Mouse (Mus musculus) lung, embryonic 15.5 days (tissue): ENCODE results near the gene Herc3. TPM values are rescaled to one million over a fixed set of nuclear protein-coding genes. Genes with fewer than 3 reads are reported as not detected.

Experiments used
- ATAC-seq: fragments of 200-750 bp; cut with Nextera tagmentation; 2 replicates; pipeline ENCODE4 v1.8.0; 2017; ENCODE audit warnings: moderate number of reproducible peaks, borderline replicate concordance; ENCODE audit not compliant: low FRiP score, low TSS enrichment; ENCODE audit errors: extremely low read depth
- H3K27ac ChIP-seq: fragments of 300-500 bp; sonication (generic); 2 replicates; pipeline ENCODE4 v1.5.1; 2015; ENCODE audit warnings: moderate library complexity, mild to moderate bottlenecking, inconsistent platforms
- H3K27me3 ChIP-seq: fragments of 300-500 bp; sonication (generic); 2 replicates; pipeline ENCODE4 v1.6.1; 2015; ENCODE audit warnings: inconsistent platforms
- H3K36me3 ChIP-seq: fragments of 300-500 bp; sonication (generic); 2 replicates; pipeline ENCODE4 v1.6.1; 2015; ENCODE audit warnings: inconsistent platforms
- H3K4me1 ChIP-seq: fragments of 300-500 bp; sonication (generic); 2 replicates; pipeline ENCODE4 v1.6.1; 2015; ENCODE audit warnings: inconsistent platforms
- H3K4me2 ChIP-seq: fragments of 300-500 bp; sonication (generic); 2 replicates; pipeline ENCODE4 v1.6.1; 2015; ENCODE audit warnings: inconsistent platforms, mild to moderate bottlenecking, moderate library complexity
- H3K4me3 ChIP-seq: fragments of 300-500 bp; sonication (generic); 2 replicates; pipeline ENCODE4 v1.5.1; 2015; ENCODE audit warnings: mild to moderate bottlenecking, inconsistent platforms
- H3K9ac ChIP-seq: fragments of 300-500 bp; sonication (generic); 2 replicates; pipeline ENCODE4 v1.6.1; 2015; ENCODE audit warnings: inconsistent platforms
- H3K9me3 ChIP-seq: fragments of 300-500 bp; sonication (generic); 2 replicates; pipeline ENCODE4 v1.6.1; 2016; ENCODE audit warnings: inconsistent platforms
- WGBS: fragments of 180-500 bp; shearing (Covaris S2); methylation state at CpG from one replicate; pipeline ENCODE4 v1.1.7; 2015; 5-methylcytosine and 5-hydroxymethylcytosine counted together
- polyA plus RNA-seq: library from polyadenylated mRNA; unstranded; fragments of >200 nt; fragmentation: Nextera tagmentation; extraction: Ambion mirVana; gene quantifications from 2 replicates; pipeline ENCODE4 v1.2.1, GENCODE M21; 2015

Gene Herc3
- polyA plus RNA-seq, 1 experiment from 2014 or later = 9.9 TPM

DNA sequence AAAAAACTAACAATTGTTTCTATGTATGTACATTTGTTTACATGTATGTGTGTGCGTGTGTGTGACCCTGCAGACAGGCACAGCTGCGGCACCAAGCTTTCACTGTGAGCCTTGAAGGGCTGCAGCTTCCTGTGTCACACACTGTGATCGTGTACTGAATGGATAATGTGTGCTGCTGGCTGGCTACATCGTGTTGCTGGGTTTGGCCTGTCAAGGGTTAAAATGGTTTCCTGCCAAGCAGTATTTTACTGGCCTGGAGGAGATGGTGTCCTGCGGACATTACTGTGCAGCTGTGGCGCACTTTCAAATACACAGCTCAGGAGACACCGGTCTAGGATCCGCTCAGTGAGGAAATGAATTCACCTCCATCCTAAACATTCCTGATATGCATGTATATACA lies 71.9 kb downstream of the Herc3 start:
- peak; percentile 90; the same call in 1 of the 2 replicates for ATAC-seq
- H3K4me2 ChIP-seq = 0 out of 2 replicates have a peak overlapping the region, but pooled peaks have one; percentile 18
- H3K36me3 ChIP-seq = 0 out of 2 replicates have a peak, but pooled peaks cover 10% of the 10 kb centered on the region
- no peaks in the 10 kb centered on the region for H3K9me3 ChIP-seq
- no peaks in the 10 kb centered on the region for H3K4me1 ChIP-seq
- WGBS = 17% methylated on average over 8 of the region's 8 CpGs
- no peak overlapping the region for H3K9ac ChIP-seq
- H3K27me3 ChIP-seq = no peaks in the 10 kb centered on the region
- H3K4me3 ChIP-seq = no peak overlapping the region
- H3K27ac ChIP-seq = no peak overlapping the region

GRCm38 (mm10) chr6:58904551-58904950 lies 73.3 kb downstream of the Herc3 start:
- no peaks in the 10 kb centered on the region for H3K9me3 ChIP-seq
- WGBS = 69% methylated on average over 3 of the region's 3 CpGs
- no peak overlapping the region for H3K9ac ChIP-seq
- no peaks in the 10 kb centered on the region for H3K27me3 ChIP-seq
- H3K36me3 ChIP-seq = 0 out of 2 replicates have a peak, but pooled peaks cover 10% of the 10 kb centered on the region
- H3K27ac ChIP-seq = no peak overlapping the region
- no peak for ATAC-seq
- no peaks in the 10 kb centered on the region for H3K4me1 ChIP-seq
- no peak overlapping the region for H3K4me2 ChIP-seq
- no peak overlapping the region for H3K4me3 ChIP-seq

DNA sequence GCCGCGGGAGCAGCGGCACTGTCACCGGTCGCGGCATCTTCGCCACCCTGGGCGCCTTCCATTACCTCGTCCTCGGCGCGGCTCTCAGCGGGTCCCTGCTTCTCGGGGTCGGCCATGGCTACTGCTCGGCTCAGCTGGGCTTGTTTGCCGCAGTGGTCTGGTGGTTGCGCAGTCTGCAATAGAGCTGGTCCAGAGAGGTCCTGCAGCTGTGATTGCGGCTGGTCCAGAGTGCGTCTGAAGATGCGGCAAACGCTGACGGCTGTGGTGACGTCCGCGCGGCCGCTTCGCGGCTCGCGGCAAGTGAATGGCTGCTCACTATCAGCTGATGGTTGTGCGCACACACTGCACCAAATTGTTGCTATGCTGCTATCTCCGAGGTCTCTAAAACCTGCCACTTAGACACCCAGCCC lies 75.6 kb downstream of the Herc3 start, which contains the start of gene Nap1l5:
TSS of gene Nap1l5 (minus strand) at position 225 of the 410 bp plus-strand sequence.
- Histone ChIP-seq H3K9ac (peak within 1 kb of the TSS; percentile 16), H3K27me3 (no peaks in the 10 kb centered on the region), H3K27ac (no peak within 1 kb of the TSS), H3K4me2 (peak within 1 kb of the TSS; percentile 83), H3K36me3 (0 out of 2 replicates have a peak, but pooled peaks cover 10% of the 10 kb centered on the region), H3K4me1 (no peaks in the 10 kb centered on the region), H3K9me3 (no peaks in the 10 kb centered on the region), H3K4me3 (peak within 1 kb of the TSS; percentile 42)
- ATAC-seq = peak; percentile 67
- 41% methylated on average over 34 of the region's 34 CpGs for WGBS

- H3K4me2 ChIP-seq = peak overlapping the region; percentile 83
- no peak overlapping the region for H3K4me3 ChIP-seq
- no peak overlapping the region for H3K27ac ChIP-seq
- H3K27me3 ChIP-seq = no peaks in the 10 kb centered on the region
- H3K36me3 ChIP-seq = 0 out of 2 replicates have a peak, but pooled peaks cover 10% of the 10 kb centered on the region
- no peaks in the 10 kb centered on the region for H3K4me1 ChIP-seq
- ATAC-seq = no peak
- no peaks in the 10 kb centered on the region for H3K9me3 ChIP-seq
- H3K9ac ChIP-seq = no peak overlapping the region
- 74% methylated on average over 8 of the region's 8 CpGs for WGBS
These were observed 76.1 kb downstream of the Herc3 start for GRCm38 (mm10) chr6:58907336-58907735.

GRCm38 (mm10) chr6:58907791-58908190 lies 76.5 kb downstream of the Herc3 start:
- no peaks in the 10 kb centered on the region for H3K9me3 ChIP-seq
- H3K4me1 ChIP-seq = no peaks in the 10 kb centered on the region
- no peak overlapping the region for H3K4me2 ChIP-seq
- no peak overlapping the region for H3K9ac ChIP-seq
- no peak overlapping the region for H3K27ac ChIP-seq
- no peak for ATAC-seq
- 68% methylated on average over 2 of the region's 2 CpGs for WGBS
- H3K4me3 ChIP-seq = no peak overlapping the region
- no peaks in the 10 kb centered on the region for H3K27me3 ChIP-seq
- H3K36me3 ChIP-seq = 0 out of 2 replicates have a peak, but pooled peaks cover 10% of the 10 kb centered on the region

- Histone ChIP-seq H3K9me3 (no peaks in the 10 kb centered on the region), H3K27ac (no peak overlapping the region), H3K4me3 (no peak overlapping the region), H3K9ac (no peak overlapping the region), H3K27me3 (no peaks in the 10 kb centered on the region), H3K4me1 (no peaks in the 10 kb centered on the region), H3K36me3 (no peaks in the 10 kb centered on the region), H3K4me2 (no peak overlapping the region)
- WGBS = 63% methylated on average over 5 of the region's 5 CpGs
- ATAC-seq = no peak
These were observed 81.6 kb downstream of the Herc3 start for GRCm38 (mm10) chr6:58912842-58913241.

- H3K36me3 ChIP-seq = no peaks in the 10 kb centered on the region
- H3K9me3 ChIP-seq = no peaks in the 10 kb centered on the region
- 40% methylated on average over 3 of the region's 3 CpGs for WGBS
- no peak overlapping the region for H3K4me2 ChIP-seq
- ATAC-seq = peak; percentile 85
- no peaks in the 10 kb centered on the region for H3K4me1 ChIP-seq
- H3K27ac ChIP-seq = peak overlapping the region; percentile 44; the same call in 1 of the 2 replicates
- H3K27me3 ChIP-seq = no peaks in the 10 kb centered on the region
- H3K9ac ChIP-seq = no peak overlapping the region
- no peak overlapping the region for H3K4me3 ChIP-seq
These were observed 82.3 kb downstream of the Herc3 start for GRCm38 (mm10) chr6:58913551-58913950.

- ATAC-seq = no peak
These were observed 82.7 kb downstream of the Herc3 start for GRCm38 (mm10) chr6:58913971-58914370.

GRCm38 (mm10) chr6:58916498-58916897 lies 85.2 kb downstream of the Herc3 start:
- Histone ChIP-seq H3K4me3 (no peak overlapping the region), H3K4me1 (no peaks in the 10 kb centered on the region), H3K27me3 (no peaks in the 10 kb centered on the region), H3K4me2 (no peak overlapping the region), H3K9me3 (no peaks in the 10 kb centered on the region), H3K36me3 (no peaks in the 10 kb centered on the region), H3K9ac (no peak overlapping the region), H3K27ac (no peak overlapping the region)
- WGBS = 72% methylated on average over 5 of the region's 5 CpGs
- no peak for ATAC-seq

More at GRCm38 (mm10) chr6:58913971-58914370, 82.7 kb downstream of the Herc3 start:
- Histone ChIP-seq H3K4me1 (no peaks in the 10 kb centered on the region), H3K27me3 (no peaks in the 10 kb centered on the region), H3K9me3 (no peaks in the 10 kb centered on the region), H3K4me2 (no peak overlapping the region), H3K27ac (peak overlapping the region; percentile 44; the same call in 1 of the 2 replicates), H3K4me3 (no peak overlapping the region), H3K9ac (no peak overlapping the region), H3K36me3 (no peaks in the 10 kb centered on the region)
- WGBS = 44% methylated on average over 5 of the region's 5 CpGs

DNA sequence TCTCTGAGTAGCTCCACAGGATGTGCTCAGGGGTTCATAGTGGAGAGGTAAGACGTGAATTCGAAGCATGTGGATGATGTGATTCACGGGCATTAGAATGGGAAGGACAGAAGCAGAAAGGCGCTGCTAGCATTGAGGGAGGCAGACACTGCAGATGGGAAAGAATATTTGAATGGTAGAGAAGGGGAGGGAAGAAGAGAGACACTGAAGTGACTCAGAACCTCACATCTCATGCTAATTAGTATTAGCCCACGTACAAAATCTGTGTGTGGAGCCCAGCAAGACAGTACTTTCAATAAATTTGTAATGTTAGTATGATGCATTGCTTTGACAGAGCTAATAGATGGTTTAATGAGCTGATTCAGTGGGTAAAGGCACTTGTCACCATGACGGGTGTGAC lies 89.5 kb downstream of the Herc3 start:
- 75% methylated on average over 6 of the region's 6 CpGs for whole genome bisulfite sequencing
- H3K27me3 ChIP-seq = no peaks in the 10 kb centered on the region
- H3K4me2 ChIP-seq = no peak overlapping the region
- H3K36me3 ChIP-seq = no peaks in the 10 kb centered on the region
- ATAC-seq = no peak
- H3K9me3 ChIP-seq = no peaks in the 10 kb centered on the region
- H3K9ac ChIP-seq = no peak overlapping the region
- H3K27ac ChIP-seq = no peak overlapping the region
- H3K4me1 ChIP-seq = no peaks in the 10 kb centered on the region
- no peak overlapping the region for H3K4me3 ChIP-seq

DNA sequence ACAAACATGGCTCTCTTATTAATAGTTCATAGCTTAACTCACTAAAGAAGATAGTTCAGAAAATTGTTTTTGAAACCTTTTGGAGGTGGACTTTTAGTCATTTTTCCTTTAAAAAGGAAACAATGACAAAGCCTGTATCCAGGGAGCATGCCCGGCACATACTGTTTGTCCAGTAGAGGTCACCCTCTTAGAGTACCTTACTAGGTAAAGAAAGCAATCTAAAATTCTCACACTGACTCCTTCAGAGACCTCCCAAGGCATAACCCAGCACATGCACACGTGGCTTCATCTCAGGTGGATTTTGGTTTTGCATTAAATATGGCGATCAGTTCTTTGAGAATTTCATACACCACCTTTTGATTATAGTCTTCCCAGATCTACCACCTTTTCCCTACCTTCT lies 90.4 kb downstream of the Herc3 start:
- no peak for ATAC-seq
- Histone ChIP-seq H3K4me2 (no peak overlapping the region), H3K9me3 (no peaks in the 10 kb centered on the region), H3K36me3 (no peaks in the 10 kb centered on the region), H3K27ac (no peak overlapping the region), H3K4me1 (no peaks in the 10 kb centered on the region), H3K27me3 (no peaks in the 10 kb centered on the region), H3K4me3 (no peak overlapping the region), H3K9ac (no peak overlapping the region)
- WGBS = 39% methylated on average over 3 of the region's 3 CpGs

- Histone ChIP-seq H3K9ac (no peak overlapping the region), H3K27me3 (no peaks in the 10 kb centered on the region), H3K4me2 (no peak overlapping the region), H3K4me3 (no peak overlapping the region), H3K4me1 (no peaks in the 10 kb centered on the region), H3K27ac (no peak overlapping the region), H3K36me3 (no peaks in the 10 kb centered on the region), H3K9me3 (no peaks in the 10 kb centered on the region)
- no peak for ATAC-seq
- WGBS = 78% methylated on average over 5 of the region's 5 CpGs
These were observed 91.2 kb downstream of the Herc3 start for GRCm38 (mm10) chr6:58922511-58922910.

GRCm38 (mm10) chr6:58927881-58928280 lies 96.6 kb downstream of the Herc3 start:
- Histone ChIP-seq H3K4me2 (no peak overlapping the region), H3K27ac (no peak overlapping the region), H3K9me3 (no peaks in the 10 kb centered on the region), H3K4me1 (no peaks in the 10 kb centered on the region), H3K27me3 (no peaks in the 10 kb centered on the region), H3K36me3 (no peaks in the 10 kb centered on the region), H3K4me3 (no peak overlapping the region), H3K9ac (no peak overlapping the region)
- WGBS = 70% methylated on average over 2 of the region's 2 CpGs
- no peak for ATAC-seq
